Mouse (Mus musculus) erythroblast, embryonic 14.5 days (primary cell): ENCODE measurements around the gene Sec14l3.

ENCODE experiments used
- GATA1 ChIP-seq: IDR thresholded peaks from 2 replicates; pipeline ENCODE4 v1.6.1; 2012; ENCODE audit warnings: low read length, inconsistent platforms, mixed read lengths
- TAL1 ChIP-seq: IDR thresholded peaks from 3 replicates; pipeline ENCODE4 v1.6.1; 2012; ENCODE audit warnings: low read length, inconsistent platforms, mixed read lengths

GRCm38 (mm10) chr11:4122226-4122625 lies 57.6 kb downstream of the Sec14l3 start:
- TF ChIP-seq GATA1 (no peak), TAL1 (no peak)
